Mouse (Mus musculus): ENCODE measurements at regions not wholly inside any gene's neighbourhood (a gene's known extent, or its start where the extent isn't known, plus 50 kb on each side); places are given as distances from the start of the nearest gene placed in this dataset.
A peak's percentile ranks its signal among the peaks of the same experiment; 100 is the strongest.

- Histone ChIP-seq H3K4me3 (ENCODE audit: low read depth, low read length) (no peak overlapping the region), H3K27me3 (ENCODE audit: control insufficient read depth, insufficient read depth, low read length) (no peaks in the 10 kb centered on the region), H3K36me3 (ENCODE audit: control insufficient read depth, insufficient read depth, low read length) (no peaks in the 10 kb centered on the region), H3K27ac (ENCODE audit: insufficient read depth, low read depth, low read length) (peak overlapping the region; percentile 94), H3K4me1 (ENCODE audit: control insufficient read depth, insufficient read depth, insufficient read length, low read length) (peaks cover 38% of the 10 kb centered on the region; the same call in 1 of the 2 replicates)
- TF ChIP-seq POLR2A (IDR thresholded peaks at IDR 0.05; ENCODE audit: low read depth, low read length): no peak
- no peak for TF ChIP-seq CTCF (IDR thresholded peaks at IDR 0.05; ENCODE audit: extremely low read depth, insufficient read length, insufficient replicate concordance, low read depth, low read length)
- 31% methylated on average over 9 of the region's 9 CpGs for WGBS
Measured at GRCm38 (mm10) chr10:95760121-95760870, 82.4 kb downstream of the Gm33543 start.

- no peaks in the 10 kb centered on the region for H3K36me3 ChIP-seq (ENCODE audit: control insufficient read depth, insufficient read depth, low read length)
- TF ChIP-seq POLR2A (IDR thresholded peaks at IDR 0.05; ENCODE audit: low read depth, low read length) (no peak), CTCF (IDR thresholded peaks at IDR 0.05; ENCODE audit: extremely low read depth, insufficient read length, insufficient replicate concordance, low read depth, low read length) (no peak)
- peak overlapping the region; percentile 68; the same call in 1 of the 2 replicates for H3K27ac ChIP-seq (ENCODE audit: insufficient read depth, low read depth, low read length)
- no peak overlapping the region for H3K4me3 ChIP-seq (ENCODE audit: low read depth, low read length)
- 42% methylated on average over 8 of the region's 8 CpGs for WGBS
- H3K4me1 ChIP-seq (ENCODE audit: control insufficient read depth, insufficient read depth, insufficient read length, low read length): peaks cover 32% of the 10 kb centered on the region; the same call in 1 of the 2 replicates
- no peaks in the 10 kb centered on the region for H3K27me3 ChIP-seq (ENCODE audit: control insufficient read depth, insufficient read depth, low read length)
Measured at GRCm38 (mm10) chr10:95758181-95758580, 84.5 kb downstream of the Gm33543 start.

GRCm38 (mm10) chr10:95755429-95755828 lies 82.2 kb upstream of the Anapc15-ps start:
- Histone ChIP-seq H3K4me3 (ENCODE audit: low read depth, low read length) (no peak overlapping the region), H3K27ac (ENCODE audit: insufficient read depth, low read depth, low read length) (no peak overlapping the region), H3K4me1 (ENCODE audit: control insufficient read depth, insufficient read depth, insufficient read length, low read length) (peaks cover 14% of the 10 kb centered on the region; the same call in 1 of the 2 replicates), H3K27me3 (ENCODE audit: control insufficient read depth, insufficient read depth, low read length) (no peaks in the 10 kb centered on the region), H3K36me3 (ENCODE audit: control insufficient read depth, insufficient read depth, low read length) (no peaks in the 10 kb centered on the region)
- TF ChIP-seq POLR2A (IDR thresholded peaks at IDR 0.05; ENCODE audit: low read depth, low read length): no peak
- TF ChIP-seq CTCF (IDR thresholded peaks at IDR 0.05; ENCODE audit: extremely low read depth, insufficient read length, insufficient replicate concordance, low read depth, low read length): no peak
- 86% methylated on average over 3 of the region's 3 CpGs for WGBS

- no peak for TF ChIP-seq CTCF (IDR thresholded peaks at IDR 0.05; ENCODE audit: extremely low read depth, insufficient read length, insufficient replicate concordance, low read depth, low read length)
- TF ChIP-seq POLR2A (IDR thresholded peaks at IDR 0.05; ENCODE audit: low read depth, low read length): no peak
- H3K27ac ChIP-seq (ENCODE audit: insufficient read depth, low read depth, low read length): no peak overlapping the region
- peaks cover 10% of the 10 kb centered on the region; the same call in 1 of the 2 replicates for H3K4me1 ChIP-seq (ENCODE audit: control insufficient read depth, insufficient read depth, insufficient read length, low read length)
- no peak overlapping the region for H3K4me3 ChIP-seq (ENCODE audit: low read depth, low read length)
- H3K27me3 ChIP-seq (ENCODE audit: control insufficient read depth, insufficient read depth, low read length): no peaks in the 10 kb centered on the region
- H3K36me3 ChIP-seq (ENCODE audit: control insufficient read depth, insufficient read depth, low read length): no peaks in the 10 kb centered on the region
- 90% methylated on average over 11 of the region's 11 CpGs for WGBS
Measured at GRCm38 (mm10) chr10:95753396-95753905, 80.2 kb upstream of the Anapc15-ps start.

GRCm38 (mm10) chr10:95748360-95748759 lies 75.1 kb upstream of the Anapc15-ps start:
- peaks cover 15% of the 10 kb centered on the region; the same call in 1 of the 2 replicates for H3K4me1 ChIP-seq (ENCODE audit: control insufficient read depth, insufficient read depth, insufficient read length, low read length)
- H3K4me3 ChIP-seq (ENCODE audit: low read depth, low read length): no peak overlapping the region

GRCm38 (mm10) chr10:95747939-95748338 lies 74.7 kb upstream of the Anapc15-ps start:
- Histone ChIP-seq H3K4me3 (ENCODE audit: low read depth, low read length) (no peak overlapping the region), H3K4me1 (ENCODE audit: control insufficient read depth, insufficient read depth, insufficient read length, low read length) (peaks cover 15% of the 10 kb centered on the region; the same call in 1 of the 2 replicates), H3K27me3 (ENCODE audit: control insufficient read depth, insufficient read depth, low read length) (no peaks in the 10 kb centered on the region), H3K27ac (ENCODE audit: insufficient read depth, low read depth, low read length) (peak overlapping the region; percentile 61), H3K36me3 (ENCODE audit: control insufficient read depth, insufficient read depth, low read length) (no peaks in the 10 kb centered on the region)
- 39% methylated on average over 7 of the region's 7 CpGs for WGBS
- TF ChIP-seq CTCF (IDR thresholded peaks at IDR 0.05; ENCODE audit: extremely low read depth, insufficient read length, insufficient replicate concordance, low read depth, low read length) (no peak), POLR2A (IDR thresholded peaks at IDR 0.05; ENCODE audit: low read depth, low read length) (no peak)

More at GRCm38 (mm10) chr10:95748360-95748759, 75.1 kb upstream of the Anapc15-ps start:
- no peaks in the 10 kb centered on the region for H3K27me3 ChIP-seq (ENCODE audit: control insufficient read depth, insufficient read depth, low read length)
- H3K27ac ChIP-seq (ENCODE audit: insufficient read depth, low read depth, low read length): no peak overlapping the region
- H3K36me3 ChIP-seq (ENCODE audit: control insufficient read depth, insufficient read depth, low read length): no peaks in the 10 kb centered on the region
- WGBS: 39% methylated on average over 1 of the region's 1 CpGs
- TF ChIP-seq CTCF (IDR thresholded peaks at IDR 0.05; ENCODE audit: extremely low read depth, insufficient read length, insufficient replicate concordance, low read depth, low read length): no peak
- no peak for TF ChIP-seq POLR2A (IDR thresholded peaks at IDR 0.05; ENCODE audit: low read depth, low read length)

Data from small intestine, adult 2 months (tissue).